Mouse (Mus musculus) regulatory T cell (primary cell): ENCODE results near the gene Hsph1.

Source experiments
- in situ Hi-C: fragments of 300-600 bp; cut with MboI, MseI; formaldehyde crosslinking; loops from one replicate; pipeline ENCODE4 v1.15.1; 2025; ENCODE audit warnings: high pct_unique_total_duplicates

The Hsph1 gene

DNA sequence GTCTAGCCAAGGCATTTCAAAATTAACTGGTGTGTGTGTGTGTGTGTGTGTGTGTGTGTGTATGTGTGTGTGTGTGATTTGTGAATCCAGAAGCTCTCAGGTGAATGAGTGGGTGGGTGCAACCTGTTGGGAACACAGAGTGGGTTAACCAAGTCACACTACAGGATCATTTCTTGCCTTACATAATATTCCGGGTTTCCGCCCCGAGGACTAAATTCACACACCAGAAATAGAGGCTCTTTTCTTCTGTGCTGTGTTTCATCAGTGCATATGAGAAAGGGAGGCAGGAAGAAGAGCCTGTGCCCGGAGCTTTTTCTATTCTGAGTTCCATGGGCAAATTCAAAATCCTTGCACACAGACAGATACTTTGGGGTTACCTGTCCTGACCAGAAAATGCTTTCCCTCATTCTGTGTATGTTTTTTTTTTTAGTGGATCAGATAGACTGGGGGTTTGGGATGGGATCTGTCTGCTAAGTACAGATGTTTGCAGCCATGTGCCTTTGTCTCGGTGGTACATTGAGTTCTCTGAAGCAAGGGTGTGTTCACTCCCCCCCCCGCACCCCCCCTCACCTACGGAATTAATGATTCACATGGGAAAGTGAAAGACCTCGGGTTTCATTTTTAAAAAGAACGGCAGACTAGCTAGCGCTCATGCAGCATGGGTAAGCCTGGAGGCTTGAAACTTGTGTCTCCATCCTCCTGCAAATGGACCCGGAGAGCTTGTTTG, 6.8 kb upstream of the Hsph1 start:
- in situ Hi-C loops = loop anchor here (5.0 kb wide), 1 partner anchor 34 kb away; the partner anchor contains the start of gene B3glct

GRCm38 (mm10) chr5:149642366-149642765, 6.2 kb upstream of the Hsph1 start:
- in situ Hi-C loops = loop anchor here (5.0 kb wide), 1 partner anchor 35 kb away; the partner anchor contains the start of gene B3glct

GRCm38 (mm10) chr5:149641277-149641892, 5.2 kb upstream of the Hsph1 start:
- in situ Hi-C loops = loop anchor here (5.0 kb wide), 1 partner anchor 36 kb away; the partner anchor contains the start of gene B3glct

DNA sequence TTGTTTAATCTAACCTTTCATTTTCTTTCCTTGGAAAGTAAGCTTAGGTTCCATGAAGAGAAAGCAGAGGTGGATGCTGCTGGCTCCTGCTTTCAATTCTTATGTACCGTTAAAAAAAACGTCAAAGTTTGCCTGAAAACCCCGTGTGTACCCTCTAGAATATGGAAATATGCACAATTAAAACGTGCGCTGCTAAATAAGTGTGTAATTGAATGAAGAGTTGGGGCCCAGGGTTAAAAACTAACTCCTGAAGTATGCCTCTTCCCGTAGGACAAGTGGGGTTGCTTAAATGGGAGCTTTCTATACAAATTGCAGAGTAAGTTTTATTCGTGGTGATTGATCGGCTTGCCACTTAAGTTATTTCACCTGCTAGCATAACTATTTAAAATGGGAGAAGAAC, 1.1 kb upstream of the Hsph1 start:
- in situ Hi-C loops = no loop called here

- in situ Hi-C loops = no loop called here
Measured at GRCm38 (mm10) chr5:149635556-149635955, 620 bp downstream of the Hsph1 start.

DNA sequence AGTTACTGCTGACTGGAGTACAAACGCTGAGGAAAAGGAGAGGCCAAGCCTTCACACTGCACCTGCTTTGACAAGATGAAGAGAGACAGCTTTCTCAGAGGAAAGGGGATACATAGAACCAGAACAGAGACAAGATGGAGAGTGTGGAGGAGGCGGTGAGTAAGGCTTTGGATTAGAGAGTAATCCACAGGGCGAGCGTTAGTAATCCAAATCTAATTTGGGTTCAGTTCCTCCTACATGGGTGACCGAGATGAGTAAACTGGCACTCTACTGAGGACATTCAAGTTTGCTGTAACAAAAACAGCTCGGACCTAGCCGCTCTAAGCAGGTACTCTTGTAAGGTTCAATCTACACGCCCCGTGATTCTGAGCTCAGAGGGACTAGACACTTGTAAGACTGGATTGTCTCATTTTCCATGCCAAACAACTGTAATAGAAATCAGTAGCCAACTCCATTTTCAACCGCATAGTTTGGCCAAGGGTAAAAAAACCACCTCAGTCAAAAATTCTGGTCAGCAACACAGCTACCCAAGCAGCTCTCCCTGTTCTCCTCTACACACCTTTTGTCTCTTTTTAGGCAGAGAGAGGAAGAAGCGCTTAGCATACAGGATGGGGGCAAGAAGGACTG, 1.7 kb downstream of the Hsph1 start:
- in situ Hi-C loops = no loop called here

GRCm38 (mm10) chr5:149625547-149625946, 10.6 kb downstream of the Hsph1 start:
- in situ Hi-C loops = no loop called here

DNA sequence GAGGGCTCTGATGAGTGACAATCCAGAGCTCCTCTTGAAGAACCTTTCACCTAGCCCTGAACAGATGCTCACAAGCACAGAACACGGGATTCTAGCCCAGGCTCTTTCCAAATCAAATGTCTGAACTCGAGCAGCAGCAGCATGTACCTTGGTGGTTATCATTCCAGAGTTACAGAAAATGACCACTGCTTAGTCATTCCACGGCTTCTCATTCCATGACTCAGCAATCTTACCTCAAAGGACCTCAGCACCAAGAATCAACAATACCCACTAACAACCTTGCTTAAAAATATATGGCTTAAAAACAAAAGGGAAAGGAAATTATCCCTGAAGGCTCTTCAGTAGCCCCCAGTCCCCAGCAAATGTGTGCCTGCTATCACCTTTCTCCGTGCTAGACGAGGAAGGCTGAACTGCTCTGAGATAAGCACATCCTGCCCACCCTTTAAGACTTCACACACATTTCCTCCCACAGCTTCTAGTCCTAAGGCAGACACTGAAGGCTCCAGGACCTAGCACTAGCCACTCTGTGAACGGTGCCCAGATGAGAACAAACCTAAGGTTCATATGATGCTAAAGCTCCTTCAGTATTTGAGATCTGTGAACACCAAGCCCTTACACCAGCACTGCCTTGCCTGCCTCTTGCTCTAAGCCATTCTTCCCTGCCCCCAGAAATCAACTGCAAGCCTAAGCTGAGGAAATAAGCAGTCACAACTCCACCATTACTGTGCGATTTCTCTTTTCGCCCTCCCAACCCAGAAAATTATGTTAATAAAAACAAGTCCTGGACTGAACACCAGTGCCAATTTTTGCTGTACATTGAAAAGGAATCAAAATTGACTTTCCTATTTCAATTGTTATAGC, 12.1 kb downstream of the Hsph1 start:
- in situ Hi-C loops = no loop called here

GRCm38 (mm10) chr5:149622644-149623043, 13.5 kb downstream of the Hsph1 start:
- in situ Hi-C loops = no loop called here

GRCm38 (mm10) chr5:149622152-149622551, 14.0 kb downstream of the Hsph1 start:
- in situ Hi-C loops = no loop called here

DNA sequence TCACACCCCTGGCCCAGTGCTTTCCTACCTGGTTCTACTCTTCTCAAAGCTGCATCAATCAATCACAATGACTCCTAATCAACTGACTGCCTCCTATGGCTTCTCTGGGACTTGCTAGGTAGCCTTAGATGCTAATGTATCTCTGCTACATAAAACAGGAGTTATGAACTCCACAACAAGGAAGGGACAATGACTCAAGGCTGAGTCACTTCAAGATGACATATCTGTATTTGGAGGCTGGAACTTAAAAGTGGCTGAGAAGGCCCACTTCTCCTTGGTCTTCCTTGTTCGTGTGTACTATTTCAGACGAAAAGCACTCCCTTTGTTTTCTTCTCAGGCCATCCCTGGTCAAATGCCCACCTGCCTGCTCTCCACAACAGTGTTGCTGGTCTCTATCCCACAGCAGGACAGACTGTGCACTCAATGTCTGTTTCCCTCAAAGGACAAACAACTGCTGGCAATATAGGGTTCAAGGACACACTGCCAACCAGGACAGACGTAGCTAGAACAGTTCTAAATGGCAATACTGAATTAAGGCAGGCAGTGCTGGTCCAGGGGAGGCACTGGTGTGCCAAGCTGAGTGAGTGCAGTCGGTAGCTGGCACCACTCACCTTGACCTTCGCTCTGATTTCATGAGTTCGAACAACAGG, 18.3 kb downstream of the Hsph1 start:
- in situ Hi-C loops = no loop called here

DNA sequence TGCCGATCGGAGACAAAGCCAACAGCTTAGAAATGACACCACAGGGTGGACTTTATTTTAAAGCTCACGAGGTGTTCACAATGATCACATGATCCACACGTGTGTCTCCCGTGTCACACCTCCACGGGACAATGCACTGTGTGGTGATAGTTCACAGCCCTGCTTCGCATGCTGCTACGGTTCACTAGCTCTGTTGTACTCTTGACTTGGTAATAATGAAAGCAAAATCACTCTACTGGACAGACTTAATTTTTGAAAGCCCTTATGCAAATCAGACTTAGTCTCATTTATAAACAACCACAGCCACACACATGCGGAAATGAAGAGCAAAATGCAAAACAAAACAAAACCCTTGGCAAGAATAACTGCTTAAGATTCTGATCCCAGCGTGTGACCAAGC, 19.4 kb downstream of the Hsph1 start:
- in situ Hi-C loops = no loop called here

- in situ Hi-C loops = no loop called here
Measured at GRCm38 (mm10) chr5:149616138-149616537, 20.0 kb downstream of the Hsph1 start.

DNA sequence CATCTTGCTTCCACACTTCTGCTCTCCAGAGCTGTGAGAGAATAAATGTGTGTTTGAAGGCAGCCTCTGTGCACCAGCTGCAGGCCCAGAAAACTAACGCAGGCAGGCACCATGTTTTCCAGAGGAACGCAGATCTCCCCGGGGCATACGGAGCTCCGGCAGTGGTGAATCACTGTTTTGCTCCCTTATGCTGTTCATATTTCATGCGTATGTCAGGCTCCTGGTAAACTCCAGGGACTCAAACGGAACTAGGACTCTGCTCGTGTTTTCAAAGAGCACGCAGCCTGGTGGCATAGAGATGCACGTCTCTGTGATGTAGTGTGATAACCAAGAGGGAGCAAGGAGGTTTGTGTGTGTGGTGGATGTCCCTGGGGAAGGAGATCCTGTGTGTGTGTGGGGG, 23.4 kb downstream of the Hsph1 start:
- in situ Hi-C loops = no loop called here

- in situ Hi-C loops = no loop called here
Measured at GRCm38 (mm10) chr5:149612165-149612518, 24.0 kb downstream of the Hsph1 start.

DNA sequence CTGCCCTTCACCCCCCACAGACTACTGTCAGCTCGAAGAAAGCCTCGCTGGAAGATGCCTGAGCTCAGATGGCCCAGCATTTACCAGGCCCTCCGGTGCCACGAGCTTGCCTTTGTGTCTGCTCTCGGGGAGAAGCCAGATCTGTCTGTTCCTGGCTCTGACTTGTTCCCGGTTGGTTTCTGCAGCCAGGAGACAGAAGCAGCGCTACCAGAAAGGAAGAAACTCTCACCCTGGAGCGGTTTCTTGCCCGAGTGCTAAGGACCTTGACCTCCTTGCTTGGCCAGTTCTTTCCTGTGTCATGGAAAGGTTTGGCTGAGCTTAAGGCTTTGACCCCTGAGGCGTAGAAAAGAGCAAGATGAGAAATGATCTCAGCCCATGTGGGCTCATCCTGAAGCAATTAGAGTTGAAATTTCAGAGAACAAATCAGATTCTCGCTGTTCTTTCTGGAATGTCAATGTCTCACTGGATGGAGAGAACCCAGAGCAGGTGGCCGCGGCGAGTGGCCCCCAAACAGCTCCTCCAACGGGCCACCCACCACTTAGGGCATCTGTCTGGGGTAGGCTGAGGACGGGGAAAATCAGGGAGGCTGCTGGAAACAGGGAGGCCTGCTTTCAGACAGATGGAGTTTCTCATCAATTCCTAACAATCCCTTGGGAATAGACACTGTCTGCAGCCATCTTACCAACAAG, 24.6 kb downstream of the Hsph1 start:
- in situ Hi-C loops = no loop called here

- in situ Hi-C loops = no loop called here
Measured at GRCm38 (mm10) chr5:149607083-149607720, 29.0 kb downstream of the Hsph1 start.

DNA sequence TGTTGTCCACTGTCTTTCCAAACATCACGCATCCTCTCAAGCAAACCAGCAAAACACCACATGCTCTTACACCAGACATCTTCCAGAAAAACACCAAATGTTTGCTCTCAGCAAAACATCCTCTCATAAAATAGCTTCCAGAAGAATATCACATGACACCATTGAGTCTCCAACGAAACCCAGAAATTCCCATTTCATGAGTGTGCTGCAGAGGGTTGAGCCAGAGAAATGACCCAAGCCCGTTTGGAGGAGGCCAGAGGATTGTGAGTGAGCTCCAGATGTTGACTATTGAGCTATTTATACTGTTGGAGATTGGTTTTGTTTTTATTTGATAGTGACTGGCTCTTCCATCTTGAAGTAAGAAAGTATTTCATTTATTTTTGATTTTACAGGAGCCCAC, 32.9 kb downstream of the Hsph1 start:
- in situ Hi-C loops = no loop called here

- in situ Hi-C loops = no loop called here
Measured at GRCm38 (mm10) chr5:149601996-149602395, 34.2 kb downstream of the Hsph1 start.

DNA sequence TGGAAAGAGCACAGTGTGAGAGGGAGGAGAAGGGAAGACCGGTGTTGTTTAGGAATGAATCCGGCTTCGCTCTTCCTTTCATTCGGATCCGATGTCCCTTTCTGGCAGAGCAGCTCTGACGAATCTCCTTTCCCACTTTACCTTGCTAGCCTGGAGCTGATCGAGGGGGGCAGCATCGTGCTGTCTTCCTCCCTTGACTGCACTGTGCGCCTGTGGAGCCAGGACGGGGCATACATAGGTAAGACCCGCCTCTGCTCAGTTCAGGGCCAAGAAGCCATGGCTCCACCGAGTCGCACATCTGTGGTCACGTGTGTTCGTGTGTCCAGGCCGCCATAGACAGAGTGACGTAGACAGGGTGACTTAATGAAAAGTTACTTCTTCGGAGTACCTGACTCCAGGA, 38.8 kb downstream of the Hsph1 start:
- in situ Hi-C loops = no loop called here
